Mouse (Mus musculus) E14TG2a.4 (cell line): Measurements from ENCODE around the gene Trim11.
A peak's percentile ranks its signal among the peaks of the same experiment; 100 is the strongest.

Experiments used
- H3K27me3 ChIP-seq: 2 replicates; pipeline ENCODE4 v1.6.1; 2014; ENCODE audit warnings: low read length, control low read depth; ENCODE audit not compliant: insufficient read depth
- H3K36me3 ChIP-seq: 2 replicates; pipeline ENCODE4 v1.6.1; 2014; ENCODE audit warnings: low read length, control low read depth; ENCODE audit not compliant: insufficient read depth
- H3K4me1 ChIP-seq: replicated peaks from 2 replicates; pipeline ENCODE4 v1.6.1; 2014; ENCODE audit warnings: low read depth, low read length, control low read depth
- H3K4me3 ChIP-seq: replicated peaks from 2 replicates; pipeline ENCODE4 v1.5.1; 2014; ENCODE audit warnings: mild to moderate bottlenecking, low read length
- H3K9me3 ChIP-seq: 2 replicates; pipeline ENCODE4 v1.6.1; 2014; ENCODE audit warnings: low read length, control low read depth
- CTCF ChIP-seq: conservative IDR thresholded peaks from 2 replicates; pipeline ENCODE4 v1.5.1; 2014; ENCODE audit warnings: low read length
- NANOG ChIP-seq: IDR thresholded peaks from 2 replicates; pipeline ENCODE4 v1.6.1; 2014; ENCODE audit warnings: borderline replicate concordance, low read length, mixed read lengths
- POU5F1 ChIP-seq: IDR thresholded peaks from 2 replicates; pipeline ENCODE4 v1.6.1; 2014; ENCODE audit warnings: low read length, borderline replicate concordance

The Trim11 gene

GRCm38 (mm10) chr11:58954420-58955142 lies 23.3 kb upstream of the Trim11 start, which contains the start of the genes Hist3h2a and Trim17:
Hist3h2a (plus strand) TSS chr11:58954685.
Trim17 (plus strand) TSS chr11:58954685.
- no peak for TF ChIP-seq NANOG
- TF ChIP-seq CTCF = no peak
- TF ChIP-seq POU5F1 = no peak
- Histone ChIP-seq H3K9me3 (no peaks in the 10 kb centered on the region), H3K4me1 (peaks cover 29% of the 10 kb centered on the region), H3K4me3 (peak within 1 kb of the TSS; percentile 84), H3K27me3 (peaks cover 54% of the 10 kb centered on the region), H3K36me3 (peaks cover 20% of the 10 kb centered on the region)

- no peaks in the 10 kb centered on the region for H3K9me3 ChIP-seq
Observed at GRCm38 (mm10) chr11:58955143-58955867, 22.6 kb upstream of the Trim11 start.

GRCm38 (mm10) chr11:58955868-58956257 lies 22.0 kb upstream of the Trim11 start:
- Histone ChIP-seq H3K9me3 (no peaks in the 10 kb centered on the region), H3K4me1 (peaks cover 28% of the 10 kb centered on the region)
- TF ChIP-seq CTCF = no peak
- no peak for TF ChIP-seq POU5F1
- no peak for TF ChIP-seq NANOG

More at GRCm38 (mm10) chr11:58955143-58955867, 22.6 kb upstream of the Trim11 start:
- Histone ChIP-seq H3K4me3 (peak overlapping the region; percentile 84), H3K27me3 (peaks cover 54% of the 10 kb centered on the region), H3K4me1 (peaks cover 28% of the 10 kb centered on the region), H3K36me3 (peaks cover 20% of the 10 kb centered on the region)
- no peak for TF ChIP-seq CTCF
- TF ChIP-seq POU5F1 = no peak
- TF ChIP-seq NANOG = no peak

GRCm38 (mm10) chr11:58957226-58957914 lies 20.5 kb upstream of the Trim11 start:
- H3K4me1 ChIP-seq = peaks cover 32% of the 10 kb centered on the region
- TF ChIP-seq NANOG (no peak), CTCF (no peak), POU5F1 (no peak)
- peaks cover 7% of the 10 kb centered on the region for H3K9me3 ChIP-seq
- peaks cover 20% of the 10 kb centered on the region for H3K36me3 ChIP-seq
- H3K4me3 ChIP-seq = no peak overlapping the region
- peaks cover 57% of the 10 kb centered on the region for H3K27me3 ChIP-seq

More at GRCm38 (mm10) chr11:58955868-58956257, 22.0 kb upstream of the Trim11 start:
- H3K36me3 ChIP-seq = peaks cover 20% of the 10 kb centered on the region
- H3K4me3 ChIP-seq = peak overlapping the region; percentile 84
- H3K27me3 ChIP-seq = peaks cover 53% of the 10 kb centered on the region

GRCm38 (mm10) chr11:58958536-58958935 lies 19.4 kb upstream of the Trim11 start:
- peaks cover 65% of the 10 kb centered on the region for H3K27me3 ChIP-seq
- H3K9me3 ChIP-seq = peaks cover 7% of the 10 kb centered on the region
- peaks cover 20% of the 10 kb centered on the region for H3K36me3 ChIP-seq
- no peak for TF ChIP-seq POU5F1
- no peak for TF ChIP-seq NANOG
- no peak for TF ChIP-seq CTCF
- no peak overlapping the region for H3K4me3 ChIP-seq
- H3K4me1 ChIP-seq = peaks cover 35% of the 10 kb centered on the region

GRCm38 (mm10) chr11:58959186-58959825 lies 18.6 kb upstream of the Trim11 start:
- Histone ChIP-seq H3K27me3 (peaks cover 69% of the 10 kb centered on the region), H3K9me3 (peaks cover 7% of the 10 kb centered on the region), H3K36me3 (peaks cover 20% of the 10 kb centered on the region), H3K4me1 (peaks cover 40% of the 10 kb centered on the region), H3K4me3 (peak overlapping the region; percentile 70)
- TF ChIP-seq NANOG = no peak
- TF ChIP-seq CTCF = no peak
- no peak for TF ChIP-seq POU5F1

GRCm38 (mm10) chr11:58959921-58960465 lies 17.9 kb upstream of the Trim11 start:
- Histone ChIP-seq H3K36me3 (peaks cover 20% of the 10 kb centered on the region), H3K4me1 (peaks cover 46% of the 10 kb centered on the region), H3K9me3 (peaks cover 7% of the 10 kb centered on the region), H3K4me3 (peak overlapping the region; percentile 70), H3K27me3 (peaks cover 72% of the 10 kb centered on the region)
- no peak for TF ChIP-seq CTCF
- TF ChIP-seq POU5F1 = no peak
- TF ChIP-seq NANOG = no peak
